Mouse (Mus musculus) right cerebral cortex, postnatal 10 days (tissue): Measurements from ENCODE around the gene Samd10.
A peak's percentile ranks its signal among the peaks of the same experiment; 100 is the strongest.

Source experiments
- DNase-seq, 2 experiments: peaks; one replicate each; pipeline ENCODE4 v3.0.0; 2021; ENCODE audit warnings: low spot score in 2 of 2

Gene Samd10

GRCm38 (mm10) chr2:181577981-181578581 lies 20.9 kb downstream of the Samd10 start:
- peak in 1 of 2 experiments; percentile 30 for DNase-seq

DNA sequence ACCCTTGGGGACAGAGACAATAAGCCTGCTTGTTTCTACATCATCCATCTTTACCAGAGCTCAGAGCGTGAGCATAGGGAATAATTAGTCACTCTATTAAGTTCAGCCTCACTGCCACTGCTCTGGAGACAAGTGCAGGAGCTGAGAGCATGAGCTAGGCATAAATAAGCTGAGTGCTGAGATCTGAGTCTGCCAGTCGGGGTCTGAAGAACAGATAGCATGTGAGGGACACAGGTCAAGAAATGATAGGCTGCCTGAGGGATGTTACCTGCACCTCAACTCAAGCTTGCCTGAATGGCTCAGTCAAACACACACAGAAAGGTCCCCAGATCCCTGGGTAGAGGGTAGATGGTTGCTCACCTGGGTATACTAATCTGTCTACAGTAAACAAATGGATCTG lies 21.9 kb downstream of the Samd10 start:
- peak in 1 of 2 experiments; percentile 12 for DNase-seq

- peak in 1 of 2 experiments; percentile 10 for DNase-seq
Measured at GRCm38 (mm10) chr2:181576613-181577012, 22.4 kb downstream of the Samd10 start.

- DNase-seq, result peak in 1 of 2 experiments; percentile 12
Measured at GRCm38 (mm10) chr2:181574921-181575545, 24.0 kb downstream of the Samd10 start.

- DNase-seq, result no peak
Measured at GRCm38 (mm10) chr2:181573961-181574360, 25.1 kb downstream of the Samd10 start.

GRCm38 (mm10) chr2:181572921-181573920 lies 25.8 kb downstream of the Samd10 start:
- DNase-seq, result no peak

DNA sequence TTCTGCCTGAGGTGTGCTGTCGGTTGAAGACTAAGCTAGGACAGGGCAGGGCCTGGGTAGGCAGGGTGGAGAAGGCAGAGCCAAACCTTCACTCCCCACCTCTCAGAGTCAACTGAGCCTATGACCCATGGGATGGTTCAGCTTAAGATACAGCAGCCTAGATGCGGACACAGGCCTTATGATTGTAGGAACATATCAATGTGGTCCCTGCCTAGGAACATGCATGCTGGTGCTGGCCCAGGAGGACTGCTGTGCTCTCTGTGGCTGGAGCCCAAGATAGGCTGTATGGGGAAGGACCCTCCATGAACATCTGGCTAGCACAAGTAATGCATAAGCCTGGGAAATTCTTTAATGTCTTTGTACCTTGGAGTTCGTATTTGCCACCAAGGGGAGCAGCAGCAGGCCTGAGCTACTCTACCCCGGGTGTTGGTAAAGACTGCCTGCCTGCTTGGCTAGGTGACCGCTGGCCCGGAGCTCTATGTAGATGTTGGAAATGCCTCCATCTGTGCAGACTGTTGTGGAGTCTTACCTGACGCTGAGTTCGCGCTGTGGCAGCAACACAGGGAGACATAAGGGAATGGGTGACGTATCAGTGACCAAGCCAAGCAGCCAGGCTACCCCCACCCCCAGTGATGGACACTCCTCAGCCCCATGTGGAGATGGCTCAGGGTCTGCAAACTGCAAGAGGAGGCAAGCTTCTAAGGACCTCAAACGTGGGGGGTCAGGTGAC lies 26.9 kb downstream of the Samd10 start:
- no peak for DNase-seq

DNA sequence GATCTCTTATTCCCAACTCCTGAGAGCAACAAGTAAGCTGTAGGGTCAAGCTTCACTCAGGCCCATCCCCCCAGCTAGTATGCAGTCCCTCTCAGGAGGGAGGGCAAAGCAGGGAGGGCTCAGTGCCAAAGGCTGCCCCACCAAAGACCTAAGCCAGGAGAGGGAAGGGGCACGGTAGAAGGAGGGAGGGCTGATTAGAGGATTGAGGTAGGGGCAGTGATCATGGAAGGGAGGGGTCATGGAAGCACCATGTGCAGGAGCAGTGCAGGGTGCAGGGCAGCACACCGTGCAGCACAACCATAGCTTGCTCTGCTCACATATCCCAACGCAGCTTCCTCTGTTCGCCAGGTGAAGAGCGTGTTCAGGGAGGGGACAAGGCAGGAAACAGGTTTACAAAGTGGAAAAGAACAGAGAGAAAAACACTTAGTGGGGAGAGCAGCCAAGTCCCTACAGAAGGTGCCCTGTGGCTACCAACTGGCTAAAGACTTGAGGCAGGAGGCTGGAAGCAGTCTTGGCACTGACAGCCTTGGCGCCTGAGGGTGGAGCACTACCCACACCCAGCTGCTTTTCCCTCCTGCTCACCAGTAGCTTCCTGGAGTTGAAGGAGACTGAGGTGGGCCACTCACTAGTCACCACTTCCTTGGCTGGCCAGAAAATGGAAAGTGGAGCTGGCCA lies 28.0 kb downstream of the Samd10 start:
- DNase-seq, result peak in 1 of 2 experiments; percentile 34

DNA sequence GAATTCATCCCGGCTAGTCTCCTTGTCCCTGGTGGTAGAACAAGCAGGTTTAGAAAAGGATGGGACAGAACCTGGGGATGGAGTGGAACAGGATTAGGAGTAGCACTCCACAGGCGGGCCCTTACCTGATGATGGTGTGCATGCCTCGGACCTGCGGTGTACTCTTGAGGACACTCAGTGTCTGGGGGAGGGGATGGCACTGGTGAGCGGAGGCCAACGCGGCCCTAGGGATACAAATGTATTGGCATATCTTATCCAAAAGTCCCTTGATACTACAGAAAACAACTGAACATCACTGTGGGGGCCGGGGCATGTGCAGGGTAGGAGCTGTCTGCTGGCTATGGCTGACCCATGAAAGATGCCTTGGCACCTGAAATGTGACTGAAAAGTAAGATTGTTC lies 28.6 kb downstream of the Samd10 start:
- peak in 1 of 2 experiments; percentile 25 for DNase-seq

DNA sequence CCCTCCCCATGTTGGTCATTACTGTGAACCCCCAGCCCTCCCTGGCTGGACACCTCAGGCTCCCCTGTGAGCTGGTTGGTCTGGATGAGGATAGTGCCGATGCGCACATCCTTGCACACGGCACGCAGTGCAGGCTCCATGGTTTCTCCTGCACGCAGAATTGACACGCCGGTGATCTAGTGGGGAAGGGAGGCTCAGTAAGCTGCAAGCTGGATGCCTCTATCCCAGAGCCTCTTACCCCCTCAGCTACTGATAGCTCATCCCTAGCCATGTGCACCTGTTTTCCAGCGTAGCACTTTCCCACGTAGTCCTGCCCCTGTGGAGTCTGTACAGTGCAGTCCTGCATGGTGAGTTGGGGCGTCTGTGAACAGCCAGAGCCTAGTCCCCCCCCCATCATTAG lies 29.2 kb downstream of the Samd10 start:
- DNase-seq, result no peak

DNA sequence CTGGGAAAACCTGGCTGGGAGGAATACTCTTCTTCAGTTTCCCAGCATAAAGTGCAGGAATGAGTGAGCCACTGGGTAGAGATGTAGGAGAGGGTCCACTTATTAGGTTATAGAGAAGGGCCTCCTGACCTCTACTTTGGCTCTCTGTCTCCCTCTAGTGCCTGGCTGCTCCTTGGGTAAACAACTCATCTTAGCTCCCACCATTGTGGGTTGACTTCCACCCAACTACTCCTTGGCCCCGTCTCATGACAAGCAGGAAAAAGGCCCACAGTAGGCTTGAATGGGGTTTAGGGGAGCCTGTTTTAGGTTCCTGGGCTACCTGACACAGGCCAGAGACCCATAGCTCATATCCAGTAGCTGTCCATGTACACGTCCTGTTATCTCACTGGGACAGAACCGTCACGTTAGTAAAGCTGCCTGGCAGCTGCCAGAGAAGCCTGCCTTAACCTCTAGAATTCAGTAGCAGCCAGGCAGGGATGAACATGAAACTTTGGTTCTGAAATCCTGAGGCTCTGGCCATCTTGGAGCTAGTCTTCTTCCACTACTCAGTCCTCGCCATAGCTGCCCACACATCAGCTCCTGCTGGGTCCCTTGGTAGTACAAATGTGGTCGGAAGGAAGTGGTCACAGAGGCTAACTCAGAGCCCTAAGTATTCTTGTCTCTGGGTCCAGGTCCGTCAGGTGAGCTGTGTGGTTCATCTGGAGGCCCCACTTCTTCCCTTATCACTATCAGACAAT lies 30.6 kb downstream of the Samd10 start:
- no peak for DNase-seq

DNA sequence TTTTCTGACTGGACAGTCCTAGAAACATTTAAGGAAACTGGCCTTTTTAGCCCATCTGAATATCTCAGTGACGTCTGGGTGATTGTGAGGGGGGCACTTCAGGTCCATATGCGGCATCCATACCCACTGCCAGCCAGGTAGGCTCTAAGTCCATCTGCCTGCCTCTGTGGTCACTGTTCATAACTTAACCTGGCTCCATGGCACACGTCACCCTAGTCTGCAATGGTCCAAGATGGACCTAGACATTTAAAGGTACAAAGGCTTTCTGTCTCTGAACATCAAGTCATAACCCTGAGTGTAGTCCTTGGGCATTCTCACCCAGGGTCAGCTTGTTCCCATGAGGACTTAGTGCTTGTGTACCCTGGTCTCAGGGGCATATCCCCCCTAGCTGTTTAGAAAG lies 31.7 kb downstream of the Samd10 start:
- DNase-seq, result no peak

GRCm38 (mm10) chr2:181553772-181554171 lies 45.2 kb downstream of the Samd10 start:
- DNase-seq, result no peak

- no peak for DNase-seq
Measured at GRCm38 (mm10) chr2:181550233-181550632, 48.8 kb downstream of the Samd10 start.

GRCm38 (mm10) chr2:181548682-181549081 lies 50.3 kb downstream of the Samd10 start:
- no peak for DNase-seq

DNA sequence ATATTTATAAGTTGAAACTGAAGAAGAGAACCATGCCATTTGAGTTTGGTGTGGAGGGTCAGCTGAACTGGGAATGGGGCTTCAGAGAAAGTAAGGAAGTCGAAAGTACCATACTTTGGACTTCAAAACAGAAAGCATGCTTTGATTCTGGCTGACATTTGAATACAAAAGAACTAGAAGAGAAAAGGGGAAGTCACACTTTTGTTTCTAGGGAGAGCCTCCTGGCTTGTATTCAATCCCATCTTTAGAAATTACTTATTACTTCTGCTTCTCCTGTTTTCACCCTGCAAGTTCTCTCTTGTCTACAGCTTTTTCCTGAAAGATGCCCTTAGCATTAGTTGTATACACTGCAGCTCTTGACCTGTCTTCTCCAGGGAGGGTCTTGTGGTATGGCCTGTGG lies 50.8 kb downstream of the Samd10 start:
- no peak for DNase-seq

DNA sequence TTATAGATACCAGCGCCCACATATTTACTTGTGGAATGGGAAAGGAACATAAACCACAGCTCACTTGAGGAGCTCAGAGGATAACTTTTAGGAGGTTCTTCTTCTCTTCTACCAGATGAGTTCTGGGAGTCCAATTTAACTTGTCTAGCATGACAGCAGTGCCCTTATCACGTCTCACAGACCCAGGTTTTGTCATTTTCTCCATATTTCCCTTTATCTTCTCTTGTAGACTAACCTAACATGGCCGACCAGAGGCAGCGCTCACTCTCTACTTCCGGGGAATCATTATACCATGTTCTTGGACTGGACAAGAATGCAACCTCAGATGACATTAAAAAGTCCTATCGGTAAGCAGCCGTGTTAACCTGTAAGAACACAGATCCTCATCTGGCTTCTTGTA lies 52.9 kb downstream of the Samd10 start:
- DNase-seq, result no peak
